Mouse (Mus musculus) layer of hippocampus, adult 18-20 months (tissue): ENCODE results near the gene Kcng3. TPM values are rescaled to one million over a fixed set of nuclear protein-coding genes. Genes with fewer than 3 reads are reported as not detected.
A peak's percentile ranks its signal among the peaks of the same experiment; 100 is the strongest.

Source experiments
- DNase-seq, 2 experiments: peaks; one replicate each; pipeline ENCODE4 v3.0.0; 2022; ENCODE audit warnings: low spot score in 2 of 2
- total RNA-seq, 2 experiments: library from RNA; stranded (reverse); gene quantifications; 2 replicates each; pipeline ENCODE4 v1.2.3; 2021

Kcng3 gene
- total RNA-seq, 2 experiments from 2014 or later: 9.0 to 10.2 TPM

GRCm38 (mm10) chr17:83562153-83563010 lies 69.3 kb downstream of the Kcng3 start:
- DNase-seq: no peak

GRCm38 (mm10) chr17:83559081-83559480 lies 72.6 kb downstream of the Kcng3 start:
- DNase-seq: no peak

- DNase-seq: no peak
These were observed 75.9 kb downstream of the Kcng3 start for GRCm38 (mm10) chr17:83555836-83556235.

GRCm38 (mm10) chr17:83554997-83555396 lies 76.7 kb downstream of the Kcng3 start:
- no peak for DNase-seq

- peak; percentile 61 to 81 for DNase-seq
These were observed 83.0 kb downstream of the Kcng3 start for GRCm38 (mm10) chr17:83548501-83549233.

GRCm38 (mm10) chr17:83547145-83547544 lies 84.5 kb downstream of the Kcng3 start:
- no peak for DNase-seq

GRCm38 (mm10) chr17:83545756-83546742 lies 85.6 kb downstream of the Kcng3 start:
- DNase-seq: peak in 1 of 2 experiments; percentile 74

- DNase-seq: no peak
These were observed 86.4 kb downstream of the Kcng3 start for GRCm38 (mm10) chr17:83545259-83545658.

GRCm38 (mm10) chr17:83542424-83542823 lies 89.3 kb downstream of the Kcng3 start:
- DNase-seq: no peak

- no peak for DNase-seq
These were observed 92.2 kb downstream of the Kcng3 start for GRCm38 (mm10) chr17:83539262-83540037.

GRCm38 (mm10) chr17:83538694-83539093 lies 93.0 kb downstream of the Kcng3 start:
- DNase-seq: no peak

- no peak for DNase-seq
These were observed 93.6 kb downstream of the Kcng3 start for GRCm38 (mm10) chr17:83538141-83538540.

Other genes starting within 250 kb of the Kcng3 start
- gene Cox7a2l, start 114.6 kb downstream of the Kcng3 start, total RNA-seq: 100 to 1,000 TPM; 194 to 195 TPM
- gene Mta3, start 74.3 kb upstream of the Kcng3 start, total RNA-seq: 100 to 1,000 TPM in 1 of 2 experiments, 10 to 100 TPM in 1; 98.9 to 103 TPM
- gene Haao, start 216.1 kb upstream of the Kcng3 start, total RNA-seq: under 1 TPM in 1 of 2 experiments, not detected in 1; 0.30 TPM